Mouse (Mus musculus): ENCODE measurements around the gene Kcnh7. TPM values are rescaled to one million over a fixed set of nuclear protein-coding genes. Genes with fewer than 3 reads are reported as not detected.

The Kcnh7 gene
- polyA plus RNA-seq, 1 experiment from 2014 or later: 0.16 TPM

DNA sequence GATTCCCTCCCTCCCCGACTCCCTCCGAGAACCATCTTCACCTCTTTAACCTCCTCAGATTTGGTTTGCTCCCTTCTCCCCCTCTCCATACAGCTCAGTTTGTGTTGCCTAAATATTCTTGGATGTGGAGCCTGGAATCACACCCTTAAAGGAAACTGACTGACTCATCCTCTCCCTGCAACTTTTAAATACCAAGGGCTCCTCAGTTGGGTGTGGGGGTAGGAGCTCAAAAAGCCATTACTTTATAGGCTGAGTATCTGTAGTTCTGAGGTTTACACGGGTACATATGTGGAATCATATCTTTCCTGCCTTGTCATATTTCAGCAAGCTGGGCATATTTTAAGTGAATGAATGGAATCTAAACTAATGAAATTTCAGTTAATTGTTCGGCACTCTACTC lies 174.9 kb downstream of the Kcnh7 start:
- no peak overlapping the region for H3K4me3 ChIP-seq (ENCODE audit: low read depth, low read length)
- no peak overlapping the region for H3K4me2 ChIP-seq
- no peaks in the 10 kb centered on the region for H3K36me3 ChIP-seq (ENCODE audit: control insufficient read depth, insufficient read depth, low read length)
- no peak for ATAC-seq (replicated peaks; ENCODE audit: low FRiP score)
- no peaks in the 10 kb centered on the region for H3K9me3 ChIP-seq (ENCODE audit: control insufficient read depth, low read length)
- no peak overlapping the region for H3K27ac ChIP-seq (ENCODE audit: low read depth, low read length)
- no peak overlapping the region for H3K9ac ChIP-seq (ENCODE audit: low read depth, low read length)
- no peaks in the 10 kb centered on the region for H3K4me1 ChIP-seq (replicated peaks; ENCODE audit: control insufficient read depth, insufficient read depth, low read length)
- DNase-seq (ENCODE audit: low spot score): no peak
- WGBS: 82% methylated on average over 4 of the region's 4 CpGs
- H3K27me3 ChIP-seq (replicated peaks; ENCODE audit: control insufficient read depth, insufficient read depth, low read length): no peaks in the 10 kb centered on the region

DNA sequence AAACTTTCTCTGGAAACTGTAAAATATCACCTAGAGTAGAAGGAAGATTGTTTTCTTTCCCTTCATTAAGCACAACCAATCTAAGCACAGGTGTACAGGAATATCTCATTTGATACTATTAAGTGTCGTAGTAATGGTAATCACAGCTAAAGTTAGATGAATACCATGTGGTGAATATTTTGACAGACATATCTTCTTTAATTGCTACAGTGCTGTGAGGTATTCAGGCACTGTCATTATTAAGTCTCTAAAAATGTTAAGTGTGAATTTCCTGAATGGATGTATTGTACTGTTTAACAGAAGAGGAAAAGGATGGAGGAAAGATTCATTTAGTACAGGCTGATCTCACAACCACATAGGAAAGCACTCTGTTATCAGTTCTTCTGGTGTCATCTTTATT lies 181.3 kb downstream of the Kcnh7 start:
- no peak overlapping the region for H3K4me3 ChIP-seq (ENCODE audit: low read depth, low read length)
- no peak overlapping the region for H3K27ac ChIP-seq (ENCODE audit: low read depth, low read length)
- no peaks in the 10 kb centered on the region for H3K27me3 ChIP-seq (replicated peaks; ENCODE audit: control insufficient read depth, insufficient read depth, low read length)
- H3K4me1 ChIP-seq (replicated peaks; ENCODE audit: control insufficient read depth, insufficient read depth, low read length): no peaks in the 10 kb centered on the region
- H3K36me3 ChIP-seq (ENCODE audit: control insufficient read depth, insufficient read depth, low read length): no peaks in the 10 kb centered on the region
- no peak for ATAC-seq (replicated peaks; ENCODE audit: low FRiP score)
- no peak for DNase-seq (ENCODE audit: low spot score)
- WGBS: 73% methylated on average over 1 of the region's 1 CpGs
- H3K9me3 ChIP-seq (ENCODE audit: control insufficient read depth, low read length): no peaks in the 10 kb centered on the region
- H3K9ac ChIP-seq (ENCODE audit: low read depth, low read length): no peak overlapping the region
- H3K4me2 ChIP-seq: no peak overlapping the region

DNA sequence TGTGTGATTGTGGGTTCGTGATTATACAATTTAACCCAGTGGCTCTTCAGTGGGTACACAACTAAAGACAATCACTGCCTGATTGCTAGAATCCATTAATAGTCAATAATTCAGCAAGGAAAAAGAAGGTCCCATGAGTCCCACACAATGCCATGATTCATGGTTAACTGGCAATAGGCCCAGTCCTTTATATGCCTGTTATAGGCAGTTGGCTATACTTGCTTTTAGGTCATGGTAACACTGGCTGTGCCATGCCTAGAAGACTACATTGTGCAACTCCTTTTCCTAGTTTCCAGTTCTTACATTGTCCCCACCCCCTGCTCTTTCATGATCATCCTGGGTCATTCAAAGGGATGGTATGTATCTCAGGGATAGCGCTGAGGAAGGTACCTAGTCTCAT lies 186.4 kb downstream of the Kcnh7 start:
- ATAC-seq (replicated peaks; ENCODE audit: low FRiP score) (no peak), DNase-seq (ENCODE audit: low spot score) (no peak)

GRCm38 (mm10) chr2:62988616-62989015 lies 195.5 kb downstream of the Kcnh7 start:
- Histone ChIP-seq H3K4me2 (no peak overlapping the region), H3K9ac (ENCODE audit: low read depth, low read length) (no peak overlapping the region), H3K27me3 (replicated peaks; ENCODE audit: control insufficient read depth, insufficient read depth, low read length) (no peaks in the 10 kb centered on the region), H3K4me1 (replicated peaks; ENCODE audit: control insufficient read depth, insufficient read depth, low read length) (no peaks in the 10 kb centered on the region), H3K36me3 (ENCODE audit: control insufficient read depth, insufficient read depth, low read length) (no peaks in the 10 kb centered on the region), H3K4me3 (ENCODE audit: low read depth, low read length) (no peak overlapping the region), H3K9me3 (ENCODE audit: control insufficient read depth, low read length) (no peaks in the 10 kb centered on the region), H3K27ac (ENCODE audit: low read depth, low read length) (no peak overlapping the region)
- ATAC-seq (replicated peaks; ENCODE audit: low FRiP score) (no peak), DNase-seq (ENCODE audit: low spot score) (no peak)

More for the DNA sequence above, 186.4 kb downstream of the Kcnh7 start:
- Histone ChIP-seq H3K9ac (ENCODE audit: low read depth, low read length) (no peak overlapping the region), H3K4me3 (ENCODE audit: low read depth, low read length) (no peak overlapping the region), H3K4me1 (replicated peaks; ENCODE audit: control insufficient read depth, insufficient read depth, low read length) (no peaks in the 10 kb centered on the region), H3K27me3 (replicated peaks; ENCODE audit: control insufficient read depth, insufficient read depth, low read length) (no peaks in the 10 kb centered on the region), H3K9me3 (ENCODE audit: control insufficient read depth, low read length) (no peaks in the 10 kb centered on the region), H3K27ac (ENCODE audit: low read depth, low read length) (no peak overlapping the region), H3K4me2 (no peak overlapping the region), H3K36me3 (ENCODE audit: control insufficient read depth, insufficient read depth, low read length) (no peaks in the 10 kb centered on the region)
- 83% methylated on average over 2 of the region's 2 CpGs for WGBS

DNA sequence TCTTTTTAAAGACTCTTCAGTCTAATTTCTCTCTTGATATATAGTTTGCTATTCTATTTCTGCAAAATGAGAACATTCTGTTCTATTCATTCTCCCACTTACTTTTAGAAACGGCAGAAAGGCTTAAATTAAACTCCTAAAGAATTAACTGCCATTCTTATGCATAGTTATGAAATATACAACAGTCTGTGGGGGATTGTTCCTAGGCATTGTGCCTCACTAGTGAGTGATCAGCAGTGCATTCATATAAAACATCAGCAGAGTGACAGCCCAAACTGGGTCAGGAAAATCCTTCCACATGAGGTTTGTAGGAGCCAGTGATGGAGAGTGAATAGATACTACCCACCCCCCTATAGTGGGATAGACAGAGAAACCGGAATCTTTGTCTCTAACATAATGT lies 200.2 kb downstream of the Kcnh7 start:
- Histone ChIP-seq H3K36me3 (ENCODE audit: control insufficient read depth, insufficient read depth, low read length) (no peaks in the 10 kb centered on the region), H3K9ac (ENCODE audit: low read depth, low read length) (no peak overlapping the region), H3K4me2 (no peak overlapping the region), H3K27ac (ENCODE audit: low read depth, low read length) (no peak overlapping the region), H3K4me1 (replicated peaks; ENCODE audit: control insufficient read depth, insufficient read depth, low read length) (no peaks in the 10 kb centered on the region), H3K27me3 (replicated peaks; ENCODE audit: control insufficient read depth, insufficient read depth, low read length) (no peaks in the 10 kb centered on the region), H3K9me3 (ENCODE audit: control insufficient read depth, low read length) (no peaks in the 10 kb centered on the region), H3K4me3 (ENCODE audit: low read depth, low read length) (no peak overlapping the region)
- 55% methylated on average over 2 of the region's 2 CpGs for WGBS
- no peak for DNase-seq (ENCODE audit: low spot score)
- ATAC-seq (replicated peaks; ENCODE audit: low FRiP score): no peak

DNA sequence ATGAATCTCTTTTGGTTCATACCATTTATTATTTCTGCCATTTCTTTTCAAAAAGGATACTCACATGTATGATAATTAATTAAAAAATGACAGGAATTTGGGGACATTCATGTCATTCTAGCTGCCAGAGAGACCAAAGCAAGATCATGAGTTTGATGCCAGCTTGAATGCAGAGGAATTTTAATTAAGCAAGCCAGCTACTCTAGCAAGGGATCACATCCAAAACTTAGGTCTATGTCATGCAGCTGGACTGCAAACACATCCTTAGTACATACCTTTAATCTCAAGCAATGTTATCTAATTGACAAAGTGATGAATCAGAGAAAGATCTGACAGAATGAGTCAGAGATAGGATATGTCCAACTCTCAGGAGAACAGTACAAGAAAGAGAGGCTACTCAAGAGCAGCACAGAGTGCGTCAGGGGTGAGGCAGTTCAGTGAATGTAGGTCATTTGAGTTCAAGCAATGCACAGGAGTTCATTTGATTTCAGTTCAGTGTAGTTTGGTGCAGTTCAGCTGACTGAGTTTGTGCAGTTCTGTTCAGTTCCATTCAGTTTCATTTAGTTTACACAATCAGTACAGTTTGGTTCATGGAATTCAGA lies 248.7 kb downstream of the Kcnh7 start:
- H3K27me3 ChIP-seq (replicated peaks; ENCODE audit: control insufficient read depth, insufficient read depth, low read length): no peaks in the 10 kb centered on the region
- H3K4me2 ChIP-seq: no peak overlapping the region
- no peaks in the 10 kb centered on the region for H3K4me1 ChIP-seq (replicated peaks; ENCODE audit: control insufficient read depth, insufficient read depth, low read length)
- no peak overlapping the region for H3K27ac ChIP-seq (ENCODE audit: low read depth, low read length)
- ATAC-seq (replicated peaks; ENCODE audit: low FRiP score) (no peak), DNase-seq (ENCODE audit: low spot score) (no peak)
- no peaks in the 10 kb centered on the region for H3K36me3 ChIP-seq (ENCODE audit: control insufficient read depth, insufficient read depth, low read length)
- WGBS: 80% methylated on average over 1 of the region's 1 CpGs
- no peaks in the 10 kb centered on the region for H3K9me3 ChIP-seq (ENCODE audit: control insufficient read depth, low read length)
- no peak overlapping the region for H3K9ac ChIP-seq (ENCODE audit: low read depth, low read length)
- no peak overlapping the region for H3K4me3 ChIP-seq (ENCODE audit: low read depth, low read length)

DNA sequence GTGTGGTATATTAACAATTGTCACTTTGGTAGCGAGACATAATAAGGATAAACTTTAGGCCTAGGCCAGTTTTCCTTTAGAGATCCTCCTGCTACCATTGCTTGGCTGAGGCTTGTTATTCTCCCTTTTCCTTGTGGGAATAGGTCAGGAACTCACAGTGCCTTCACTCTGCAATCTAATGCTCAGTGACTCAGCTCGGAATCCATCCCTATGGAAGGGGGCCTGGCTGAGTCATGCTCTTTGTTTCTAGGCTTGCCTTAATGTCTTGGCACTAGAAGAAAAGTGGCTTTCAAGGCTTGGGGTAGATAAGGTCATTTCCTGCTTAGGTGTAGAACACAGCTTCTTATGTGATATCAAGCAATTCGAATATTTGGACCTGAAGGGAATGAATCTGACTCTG lies 255.6 kb downstream of the Kcnh7 start:
- WGBS: 73% methylated on average over 3 of the region's 3 CpGs
- ATAC-seq (replicated peaks; ENCODE audit: low FRiP score): no peak
- H3K27me3 ChIP-seq (replicated peaks; ENCODE audit: control insufficient read depth, insufficient read depth, low read length): no peaks in the 10 kb centered on the region

GRCm38 (mm10) chr2:62928065-62928464 lies 256.0 kb downstream of the Kcnh7 start:
- Histone ChIP-seq H3K9ac (ENCODE audit: low read depth, low read length) (no peak overlapping the region), H3K4me1 (replicated peaks; ENCODE audit: control insufficient read depth, insufficient read depth, low read length) (no peaks in the 10 kb centered on the region), H3K9me3 (ENCODE audit: control insufficient read depth, low read length) (no peaks in the 10 kb centered on the region), H3K4me2 (no peak overlapping the region), H3K27ac (ENCODE audit: low read depth, low read length) (no peak overlapping the region), H3K36me3 (ENCODE audit: control insufficient read depth, insufficient read depth, low read length) (no peaks in the 10 kb centered on the region), H3K27me3 (replicated peaks; ENCODE audit: control insufficient read depth, insufficient read depth, low read length) (no peaks in the 10 kb centered on the region), H3K4me3 (ENCODE audit: low read depth, low read length) (no peak overlapping the region)
- DNase-seq (ENCODE audit: low spot score) (no peak), ATAC-seq (replicated peaks; ENCODE audit: low FRiP score) (no peak)
- 48% methylated on average over 3 of the region's 3 CpGs for WGBS

More for the DNA sequence above, 255.6 kb downstream of the Kcnh7 start:
- no peaks in the 10 kb centered on the region for H3K4me1 ChIP-seq (replicated peaks; ENCODE audit: control insufficient read depth, insufficient read depth, low read length)
- no peaks in the 10 kb centered on the region for H3K36me3 ChIP-seq (ENCODE audit: control insufficient read depth, insufficient read depth, low read length)
- DNase-seq (ENCODE audit: low spot score): no peak
- no peak overlapping the region for H3K4me2 ChIP-seq
- H3K4me3 ChIP-seq (ENCODE audit: low read depth, low read length): no peak overlapping the region
- no peak overlapping the region for H3K27ac ChIP-seq (ENCODE audit: low read depth, low read length)
- no peaks in the 10 kb centered on the region for H3K9me3 ChIP-seq (ENCODE audit: control insufficient read depth, low read length)
- no peak overlapping the region for H3K9ac ChIP-seq (ENCODE audit: low read depth, low read length)

DNA sequence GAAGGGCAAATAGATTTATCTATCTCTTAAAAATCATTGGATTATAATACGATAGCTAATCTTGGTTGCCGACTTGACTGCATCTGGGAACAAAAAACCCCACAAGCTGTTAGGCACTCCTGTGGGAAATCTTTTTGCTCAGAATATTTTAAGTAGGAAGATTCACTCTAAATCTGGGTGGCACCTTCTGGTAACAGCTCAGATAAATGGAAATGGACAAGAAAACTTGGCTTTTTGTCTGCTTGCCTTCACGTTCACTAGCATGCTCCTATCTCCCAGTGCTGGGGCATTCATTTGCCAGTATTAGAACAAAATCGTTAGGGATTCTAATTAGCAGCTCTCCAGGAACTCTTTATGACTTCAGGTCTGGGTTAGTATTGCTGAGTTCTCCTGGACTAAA lies 260.3 kb downstream of the Kcnh7 start:
- 74% methylated on average over 4 of the region's 4 CpGs for WGBS
- no peak overlapping the region for H3K9ac ChIP-seq (ENCODE audit: low read depth, low read length)
- no peaks in the 10 kb centered on the region for H3K36me3 ChIP-seq (ENCODE audit: control insufficient read depth, insufficient read depth, low read length)
- ATAC-seq (replicated peaks; ENCODE audit: low FRiP score) (no peak), DNase-seq (ENCODE audit: low spot score) (no peak)
- no peaks in the 10 kb centered on the region for H3K9me3 ChIP-seq (ENCODE audit: control insufficient read depth, low read length)
- H3K4me2 ChIP-seq: no peak overlapping the region
- H3K4me3 ChIP-seq (ENCODE audit: low read depth, low read length): no peak overlapping the region
- H3K27me3 ChIP-seq (replicated peaks; ENCODE audit: control insufficient read depth, insufficient read depth, low read length): no peaks in the 10 kb centered on the region
- H3K4me1 ChIP-seq (replicated peaks; ENCODE audit: control insufficient read depth, insufficient read depth, low read length): no peaks in the 10 kb centered on the region
- no peak overlapping the region for H3K27ac ChIP-seq (ENCODE audit: low read depth, low read length)

Measured in liver, embryonic 11.5 days (tissue).